Mouse (Mus musculus): ENCODE data around the gene Wdr24.

DNA sequence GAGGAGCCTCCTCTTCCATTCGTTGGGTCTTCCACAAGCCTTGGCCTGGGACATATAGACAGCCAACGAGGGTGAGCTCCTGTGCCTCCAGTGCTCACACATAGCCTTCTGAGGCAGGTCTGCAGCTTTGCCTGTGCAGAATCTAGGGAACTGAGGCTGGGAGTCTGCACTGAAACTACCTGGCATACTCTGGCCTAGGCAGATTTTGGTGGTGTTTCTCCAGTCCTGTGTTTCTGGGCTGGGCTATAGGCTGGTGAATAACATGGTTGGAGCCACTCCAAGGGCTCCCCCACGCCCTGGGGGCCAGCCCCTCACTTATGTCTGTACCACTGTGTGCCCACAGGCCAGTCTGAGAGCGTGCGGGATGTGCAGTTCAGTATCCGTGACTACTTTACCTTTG lies 1.9 kb downstream of the Wdr24 start:
- TF ChIP-seq POLR2A (IDR thresholded peaks at IDR 0.05; ENCODE audit: low read depth, low read length) (no peak), CTCF (IDR thresholded peaks at IDR 0.05; ENCODE audit: borderline replicate concordance, insufficient read depth, low read length) (no peak)
